Mouse (Mus musculus): Measurements from ENCODE around the gene Rac1. TPM values are rescaled to one million over a fixed set of nuclear protein-coding genes. Genes with fewer than 3 reads are reported as not detected.
A peak's percentile ranks its signal among the peaks of the same experiment; 100 is the strongest.

Rac1 gene
- polyA plus RNA-seq, 1 experiment, result 504 TPM

- Histone ChIP-seq H3K4me3 (ENCODE audit: low read depth, low read length) (peak within 1 kb of the TSS; percentile 84), H3K27ac (ENCODE audit: insufficient read depth, low read depth, low read length) (peak within 1 kb of the TSS; percentile 29), H3K4me1 (ENCODE audit: control insufficient read depth, insufficient read depth, insufficient read length, low read length) (peaks cover 16% of the 10 kb centered on the region; the same call in 1 of the 2 replicates), H3K36me3 (ENCODE audit: control insufficient read depth, insufficient read depth, low read length) (peaks cover 17% of the 10 kb centered on the region), H3K27me3 (ENCODE audit: control insufficient read depth, insufficient read depth, low read length) (no peaks in the 10 kb centered on the region)
- WGBS, result 2% methylated on average over 43 of the region's 43 CpGs
- TF ChIP-seq CTCF (IDR thresholded peaks at IDR 0.05; ENCODE audit: extremely low read depth, insufficient read length, insufficient replicate concordance, low read depth, low read length) (no peak), POLR2A (IDR thresholded peaks at IDR 0.05; ENCODE audit: low read depth, low read length) (peak; percentile 70)
Measured at GRCm38 (mm10) chr5:143464100-143464756, 63.6 kb downstream of the Rac1 start, which contains the start of gene Daglb. Gene Daglb, plus strand, starts transcription at chr5:143464584.

- Histone ChIP-seq H3K36me3 (ENCODE audit: control insufficient read depth, insufficient read depth, low read length) (peaks cover 15% of the 10 kb centered on the region), H3K27ac (ENCODE audit: insufficient read depth, low read depth, low read length) (peak overlapping the region; percentile 18), H3K4me3 (ENCODE audit: low read depth, low read length) (peak overlapping the region; percentile 29), H3K4me1 (ENCODE audit: control insufficient read depth, insufficient read depth, insufficient read length, low read length) (peaks cover 16% of the 10 kb centered on the region; the same call in 1 of the 2 replicates), H3K27me3 (ENCODE audit: control insufficient read depth, insufficient read depth, low read length) (no peaks in the 10 kb centered on the region)
- TF ChIP-seq CTCF (IDR thresholded peaks at IDR 0.05; ENCODE audit: extremely low read depth, insufficient read length, insufficient replicate concordance, low read depth, low read length) (no peak), POLR2A (IDR thresholded peaks at IDR 0.05; ENCODE audit: low read depth, low read length) (0 out of 2 replicates have a peak, but pooled peaks have one; percentile 22)
- 40% methylated on average over 11 of the region's 11 CpGs for WGBS
Measured at GRCm38 (mm10) chr5:143463671-143464070, 64.2 kb downstream of the Rac1 start.

Other genes starting within 250 kb of the Rac1 start
- gene Zfp853, start 234.4 kb downstream of the Rac1 start, polyA plus RNA-seq (2012; rRNA removed), result 0.34 and 0.35 TPM in 2 replicates
- gene E130309D02Rik, start 212.7 kb downstream of the Rac1 start, polyA plus RNA-seq (2012; rRNA removed), result 19.8 and 28.2 TPM in 2 replicates
- 24.4 and 44.6 TPM in 2 replicates for gene Zdhhc4, start 198.8 kb downstream of the Rac1 start, polyA plus RNA-seq (2012; rRNA removed)
- 0.09 and 0.22 TPM in 2 replicates for gene Grid2ip, start 170.7 kb downstream of the Rac1 start, polyA plus RNA-seq (2012; rRNA removed)
- gene Kdelr2, start 124.2 kb downstream of the Rac1 start, polyA plus RNA-seq (2012; rRNA removed), result 163 and 240 TPM in 2 replicates
- 9.8 and 12.7 TPM in 2 replicates for gene Daglb, start 63.5 kb downstream of the Rac1 start, polyA plus RNA-seq (2012; rRNA removed)
- gene Cyth3, start 94.4 kb upstream of the Rac1 start, polyA plus RNA-seq (2012; rRNA removed), result 6.4 and 10.3 TPM in 2 replicates
- gene Usp42, start 204.2 kb upstream of the Rac1 start, polyA plus RNA-seq (2012; rRNA removed), result 3.2 and 8.2 TPM in 2 replicates

Data from small intestine, adult 2 months (tissue).